Mouse (Mus musculus) myocyte (in vitro differentiated cells): ENCODE measurements around the gene Fat2.

Source experiments
- CEBPB ChIP-seq: IDR thresholded peaks from 2 replicates; pipeline ENCODE4 v1.6.1; 2011; ENCODE audit warnings: mild to moderate bottlenecking, moderate library complexity; ENCODE audit not compliant: poor library complexity, insufficient read depth, severe bottlenecking
- E2F4 ChIP-seq: IDR thresholded peaks from one replicate; pipeline ENCODE4 v1.6.1; 2011; ENCODE audit warnings: mild to moderate bottlenecking, control low read depth, moderate library complexity; ENCODE audit not compliant: insufficient read depth
- MAX ChIP-seq: IDR thresholded peaks from one replicate; pipeline ENCODE4 v1.6.1; 2011; ENCODE audit warnings: low read depth, mild to moderate bottlenecking, control low read depth
- MYOD1 ChIP-seq, 3 experiments: IDR thresholded peaks; one replicate each; pipeline ENCODE4 v1.6.1; 2011; ENCODE audit warnings: control low read depth in 2 of 3, low read depth in 2 of 3, mild to moderate bottlenecking in 2 of 3, moderate library complexity in 1 of 3; ENCODE audit not compliant: insufficient read length in 2 of 3, control insufficient read depth in 1 of 3
- MYOG ChIP-seq, 3 experiments: IDR thresholded peaks; one replicate each; pipeline ENCODE4 v1.6.1; 2011; ENCODE audit warnings: control low read depth in 2 of 3, low read depth in 2 of 3, mild to moderate bottlenecking in 2 of 3; ENCODE audit not compliant: insufficient read length in 2 of 3, control insufficient read depth in 1 of 3, insufficient read depth in 1 of 3
- POLR2A ChIP-seq: IDR thresholded peaks from one replicate; pipeline ENCODE4 v1.6.1; 2011; ENCODE audit warnings: low read depth, mild to moderate bottlenecking, control low read depth, moderate library complexity; ENCODE audit not compliant: insufficient read length
- POLR2AphosphoS2 ChIP-seq: IDR thresholded peaks from one replicate; pipeline ENCODE4 v1.6.1; 2011; ENCODE audit warnings: low read depth, control low read depth; ENCODE audit not compliant: insufficient read length
- REST ChIP-seq: IDR thresholded peaks from one replicate; pipeline ENCODE4 v1.6.1; 2011; ENCODE audit warnings: mild to moderate bottlenecking, control low read depth, moderate library complexity; ENCODE audit not compliant: insufficient read depth, insufficient read length
- TCF12 ChIP-seq: IDR thresholded peaks from one replicate; pipeline ENCODE4 v1.6.1; 2011; ENCODE audit warnings: mild to moderate bottlenecking, control low read depth; ENCODE audit not compliant: poor library complexity, insufficient read depth, severe bottlenecking
- USF1 ChIP-seq: IDR thresholded peaks from one replicate; pipeline ENCODE4 v1.6.1; 2011; ENCODE audit warnings: low read depth, mild to moderate bottlenecking, control low read depth, moderate library complexity

DNA sequence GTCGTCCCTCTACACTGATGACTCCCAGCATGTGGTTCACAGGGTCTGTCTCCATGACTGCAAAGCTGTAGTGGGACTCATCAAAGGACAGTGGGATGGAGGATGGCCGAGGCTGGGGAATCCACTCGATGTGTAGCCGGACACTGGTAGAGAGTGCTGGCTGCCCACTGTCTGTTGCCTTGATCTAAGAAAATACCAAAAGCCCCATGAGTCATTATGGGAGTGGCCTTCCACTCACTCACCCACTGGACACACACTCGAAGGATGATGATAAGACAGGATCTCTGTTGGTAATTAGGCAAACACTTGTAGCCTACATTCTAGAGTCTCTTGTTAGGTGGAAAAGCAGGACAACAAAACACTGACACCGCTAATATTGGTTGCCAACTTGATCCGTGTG lies 44.5 kb downstream of the Fat2 start:
- TF ChIP-seq USF1 (no peak), POLR2A (no peak), POLR2AphosphoS2 (no peak), E2F4 (no peak), REST (no peak), MYOG (IDR thresholded peaks at IDR 0.05; ENCODE audit: control insufficient read depth in 1 of 3, insufficient read depth in 1 of 3, insufficient read length in 2 of 3, low read depth in 2 of 3) (no peak), MYOD1 (IDR thresholded peaks at IDR 0.05; ENCODE audit: control insufficient read depth in 1 of 3, insufficient read length in 2 of 3, low read depth in 2 of 3) (no peak), CEBPB (no peak), TCF12 (no peak), MAX (no peak)
